Mouse (Mus musculus): ENCODE results near the gene Fhad1. TPM values are rescaled to one million over a fixed set of nuclear protein-coding genes. Genes with fewer than 3 reads are reported as not detected.

The Fhad1 gene
- polyA plus RNA-seq, 1 experiment from 2014 or later = 1.3 TPM

DNA sequence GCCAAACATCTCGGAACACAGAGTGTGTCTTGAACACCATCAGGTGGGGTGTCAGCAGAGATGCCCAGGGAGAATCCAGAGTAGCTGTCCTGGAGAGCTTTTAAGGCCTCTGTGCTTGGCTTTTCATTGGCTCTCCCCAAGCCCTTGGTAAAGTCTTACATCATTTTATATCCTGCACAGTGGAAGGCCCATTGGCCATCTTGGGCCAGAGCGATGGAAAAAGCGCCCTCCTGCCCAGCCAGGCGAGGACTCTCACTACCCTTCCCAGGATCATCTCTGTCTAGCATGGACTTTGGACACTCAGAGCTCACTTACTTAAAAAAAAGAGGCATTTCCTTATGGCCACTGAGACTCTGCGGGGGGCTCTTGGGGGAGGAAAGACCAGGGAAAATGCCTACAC lies 58.0 kb downstream of the Fhad1 start:
- no peak overlapping the region for H3K27ac ChIP-seq (ENCODE audit: low read depth, low read length)
- H3K36me3 ChIP-seq (ENCODE audit: control insufficient read depth, insufficient read depth, low read length) = no peaks in the 10 kb centered on the region
- ATAC-seq (no peak), DNase-seq (ENCODE audit: low spot score) (no peak)
- H3K9ac ChIP-seq (ENCODE audit: low read length) = no peak overlapping the region
- H3K4me3 ChIP-seq (ENCODE audit: low read depth, low read length) = no peak overlapping the region
- no peaks in the 10 kb centered on the region; the same call in 1 of the 2 replicates for H3K9me3 ChIP-seq (replicated peaks; ENCODE audit: control insufficient read depth, low read length)
- no peaks in the 10 kb centered on the region for H3K27me3 ChIP-seq (replicated peaks; ENCODE audit: control insufficient read depth, insufficient read depth, low read length)
- no peaks in the 10 kb centered on the region; the same call in 1 of the 2 replicates for H3K4me1 ChIP-seq (ENCODE audit: control insufficient read depth, insufficient read depth, low read length)
- WGBS = 90% methylated on average over 5 of the region's 5 CpGs
- H3K4me2 ChIP-seq (ENCODE audit: low read length) = no peak overlapping the region

- Histone ChIP-seq H3K4me1 (ENCODE audit: control insufficient read depth, insufficient read depth, low read length) (no peaks in the 10 kb centered on the region; the same call in 1 of the 2 replicates), H3K4me2 (ENCODE audit: low read length) (no peak overlapping the region), H3K4me3 (ENCODE audit: low read depth, low read length) (no peak overlapping the region), H3K9me3 (replicated peaks; ENCODE audit: control insufficient read depth, low read length) (no peaks in the 10 kb centered on the region), H3K27me3 (replicated peaks; ENCODE audit: control insufficient read depth, insufficient read depth, low read length) (no peaks in the 10 kb centered on the region), H3K9ac (ENCODE audit: low read length) (no peak overlapping the region), H3K36me3 (ENCODE audit: control insufficient read depth, insufficient read depth, low read length) (no peaks in the 10 kb centered on the region), H3K27ac (ENCODE audit: low read depth, low read length) (no peak overlapping the region; the same call in 1 of the 2 replicates)
- ATAC-seq = no peak
- DNase-seq (ENCODE audit: low spot score) = peak; percentile 49
- 81% methylated on average over 16 of the region's 16 CpGs for WGBS
These were observed 59.8 kb downstream of the Fhad1 start for GRCm38 (mm10) chr4:141954770-141955720.

- H3K36me3 ChIP-seq (ENCODE audit: control insufficient read depth, insufficient read depth, low read length) = no peaks in the 10 kb centered on the region
- no peak overlapping the region for H3K4me3 ChIP-seq (ENCODE audit: low read depth, low read length)
- 64% methylated on average over 6 of the region's 6 CpGs for WGBS
- no peak overlapping the region for H3K9ac ChIP-seq (ENCODE audit: low read length)
- DNase-seq (ENCODE audit: low spot score) = no peak
- no peak for ATAC-seq
- no peaks in the 10 kb centered on the region for H3K27me3 ChIP-seq (replicated peaks; ENCODE audit: control insufficient read depth, insufficient read depth, low read length)
- no peaks in the 10 kb centered on the region for H3K9me3 ChIP-seq (replicated peaks; ENCODE audit: control insufficient read depth, low read length)
- H3K4me2 ChIP-seq (ENCODE audit: low read length) = no peak overlapping the region
- H3K27ac ChIP-seq (ENCODE audit: low read depth, low read length) = no peak overlapping the region
- H3K4me1 ChIP-seq (ENCODE audit: control insufficient read depth, insufficient read depth, low read length) = no peaks in the 10 kb centered on the region; the same call in 1 of the 2 replicates
These were observed 61.0 kb downstream of the Fhad1 start for GRCm38 (mm10) chr4:141953859-141954258.

- no peaks in the 10 kb centered on the region for H3K27me3 ChIP-seq (replicated peaks; ENCODE audit: control insufficient read depth, insufficient read depth, low read length)
- 76% methylated on average over 9 of the region's 9 CpGs for WGBS
- no peak overlapping the region for H3K27ac ChIP-seq (ENCODE audit: low read depth, low read length)
- no peak overlapping the region for H3K9ac ChIP-seq (ENCODE audit: low read length)
- H3K4me2 ChIP-seq (ENCODE audit: low read length) = no peak overlapping the region
- DNase-seq (ENCODE audit: low spot score) (no peak), ATAC-seq (no peak)
- H3K9me3 ChIP-seq (replicated peaks; ENCODE audit: control insufficient read depth, low read length) = no peaks in the 10 kb centered on the region
- H3K4me3 ChIP-seq (ENCODE audit: low read depth, low read length) = no peak overlapping the region
- no peaks in the 10 kb centered on the region for H3K36me3 ChIP-seq (ENCODE audit: control insufficient read depth, insufficient read depth, low read length)
- H3K4me1 ChIP-seq (ENCODE audit: control insufficient read depth, insufficient read depth, low read length) = no peaks in the 10 kb centered on the region; the same call in 1 of the 2 replicates
These were observed 61.6 kb downstream of the Fhad1 start for GRCm38 (mm10) chr4:141953291-141953690.

- WGBS = 69% methylated on average over 5 of the region's 5 CpGs
These were observed 62.1 kb downstream of the Fhad1 start for GRCm38 (mm10) chr4:141952824-141953223.

DNA sequence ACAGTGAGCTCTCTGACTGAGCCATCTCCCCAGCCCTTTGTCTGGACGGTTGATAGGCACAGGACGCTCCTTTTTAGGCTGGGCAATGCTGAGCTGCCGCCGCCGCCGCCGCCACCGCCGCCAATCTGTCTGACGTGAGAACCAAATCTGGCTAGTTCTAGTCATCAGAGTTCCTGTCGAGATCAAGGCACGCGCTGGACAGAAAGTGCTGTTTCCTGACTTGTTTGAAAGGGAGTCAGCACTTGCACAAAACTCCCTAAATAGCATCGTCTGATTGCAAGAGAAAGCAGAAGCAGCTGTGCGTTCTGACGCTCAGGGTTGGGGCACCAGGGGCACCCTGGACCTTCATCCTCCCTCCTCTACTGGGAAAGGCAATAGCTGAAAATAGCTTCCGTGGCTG lies 62.8 kb downstream of the Fhad1 start:
- Histone ChIP-seq H3K9me3 (replicated peaks; ENCODE audit: control insufficient read depth, low read length) (no peaks in the 10 kb centered on the region), H3K9ac (ENCODE audit: low read length) (no peak overlapping the region), H3K36me3 (ENCODE audit: control insufficient read depth, insufficient read depth, low read length) (no peaks in the 10 kb centered on the region), H3K27me3 (replicated peaks; ENCODE audit: control insufficient read depth, insufficient read depth, low read length) (no peaks in the 10 kb centered on the region), H3K4me3 (ENCODE audit: low read depth, low read length) (no peak overlapping the region), H3K4me1 (ENCODE audit: control insufficient read depth, insufficient read depth, low read length) (no peaks in the 10 kb centered on the region), H3K4me2 (ENCODE audit: low read length) (no peak overlapping the region), H3K27ac (ENCODE audit: low read depth, low read length) (no peak overlapping the region)
- DNase-seq (ENCODE audit: low spot score) = no peak
- no peak for ATAC-seq
- WGBS = 71% methylated on average over 17 of the region's 17 CpGs

More at GRCm38 (mm10) chr4:141952824-141953223, 62.1 kb downstream of the Fhad1 start:
- H3K36me3 ChIP-seq (ENCODE audit: control insufficient read depth, insufficient read depth, low read length) = no peaks in the 10 kb centered on the region
- DNase-seq (ENCODE audit: low spot score) (no peak), ATAC-seq (no peak)
- H3K9ac ChIP-seq (ENCODE audit: low read length) = no peak overlapping the region
- no peaks in the 10 kb centered on the region; the same call in 1 of the 2 replicates for H3K4me1 ChIP-seq (ENCODE audit: control insufficient read depth, insufficient read depth, low read length)
- no peak overlapping the region for H3K4me2 ChIP-seq (ENCODE audit: low read length)
- H3K4me3 ChIP-seq (ENCODE audit: low read depth, low read length) = no peak overlapping the region
- no peaks in the 10 kb centered on the region for H3K27me3 ChIP-seq (replicated peaks; ENCODE audit: control insufficient read depth, insufficient read depth, low read length)
- H3K9me3 ChIP-seq (replicated peaks; ENCODE audit: control insufficient read depth, low read length) = no peaks in the 10 kb centered on the region
- H3K27ac ChIP-seq (ENCODE audit: low read depth, low read length) = no peak overlapping the region

DNA sequence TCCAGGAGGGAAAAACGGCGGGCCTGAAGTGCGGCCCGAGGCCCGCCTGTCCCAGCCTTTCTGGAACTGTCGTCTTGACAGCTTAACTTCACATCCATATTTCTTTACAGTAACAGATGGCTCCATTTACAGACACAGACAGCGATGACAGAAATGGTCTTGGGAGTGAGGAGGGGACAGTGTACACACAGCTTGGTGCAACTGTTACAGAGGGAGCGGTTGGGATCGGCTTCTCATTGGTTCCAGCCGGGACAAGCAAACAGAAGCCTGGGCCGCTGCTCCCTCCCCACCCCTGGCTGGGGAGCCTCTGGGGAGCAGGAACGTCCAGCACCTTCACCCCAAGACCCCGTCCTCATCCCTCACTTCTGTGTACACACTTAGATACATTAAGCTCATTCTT lies 65.4 kb downstream of the Fhad1 start:
- Histone ChIP-seq H3K9me3 (replicated peaks; ENCODE audit: control insufficient read depth, low read length) (no peaks in the 10 kb centered on the region), H3K9ac (ENCODE audit: low read length) (no peak overlapping the region), H3K4me1 (ENCODE audit: control insufficient read depth, insufficient read depth, low read length) (no peaks in the 10 kb centered on the region), H3K4me3 (ENCODE audit: low read depth, low read length) (no peak overlapping the region), H3K27me3 (replicated peaks; ENCODE audit: control insufficient read depth, insufficient read depth, low read length) (no peaks in the 10 kb centered on the region), H3K27ac (ENCODE audit: low read depth, low read length) (no peak overlapping the region), H3K4me2 (ENCODE audit: low read length) (no peak overlapping the region), H3K36me3 (ENCODE audit: control insufficient read depth, insufficient read depth, low read length) (no peaks in the 10 kb centered on the region)
- ATAC-seq (peak; percentile 74; the same call in 1 of the 2 replicates), DNase-seq (ENCODE audit: low spot score) (peak; percentile 61)
- WGBS = 67% methylated on average over 13 of the region's 13 CpGs

DNA sequence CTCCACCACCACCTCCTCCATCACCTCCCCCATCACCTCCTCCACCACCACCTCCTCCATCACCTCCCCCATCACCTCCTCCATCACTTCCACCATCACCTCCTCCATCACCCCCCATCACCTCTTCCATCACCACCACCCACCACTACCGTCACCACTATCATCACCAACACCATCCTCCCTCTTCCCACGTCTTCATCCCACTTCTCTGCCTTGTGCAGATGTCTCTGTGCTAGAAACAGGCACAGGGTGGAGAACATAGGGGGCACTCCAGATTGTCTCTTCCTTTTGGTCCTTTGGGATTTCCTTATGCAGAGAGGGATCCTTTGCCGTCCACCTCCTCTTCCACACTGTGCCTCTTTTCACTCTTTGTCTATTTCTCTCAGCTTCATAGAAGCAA lies 66.1 kb downstream of the Fhad1 start:
- H3K9me3 ChIP-seq (replicated peaks; ENCODE audit: control insufficient read depth, low read length) = no peaks in the 10 kb centered on the region
- no peak for DNase-seq (ENCODE audit: low spot score)
- ATAC-seq = no peak
- no peak overlapping the region for H3K9ac ChIP-seq (ENCODE audit: low read length)
- H3K27me3 ChIP-seq (replicated peaks; ENCODE audit: control insufficient read depth, insufficient read depth, low read length) = no peaks in the 10 kb centered on the region
- H3K4me3 ChIP-seq (ENCODE audit: low read depth, low read length) = no peak overlapping the region
- WGBS = 86% methylated on average over 3 of the region's 3 CpGs
- H3K36me3 ChIP-seq (ENCODE audit: control insufficient read depth, insufficient read depth, low read length) = no peaks in the 10 kb centered on the region
- H3K4me1 ChIP-seq (ENCODE audit: control insufficient read depth, insufficient read depth, low read length) = no peaks in the 10 kb centered on the region
- no peak overlapping the region for H3K27ac ChIP-seq (ENCODE audit: low read depth, low read length)
- H3K4me2 ChIP-seq (ENCODE audit: low read length) = no peak overlapping the region

DNA sequence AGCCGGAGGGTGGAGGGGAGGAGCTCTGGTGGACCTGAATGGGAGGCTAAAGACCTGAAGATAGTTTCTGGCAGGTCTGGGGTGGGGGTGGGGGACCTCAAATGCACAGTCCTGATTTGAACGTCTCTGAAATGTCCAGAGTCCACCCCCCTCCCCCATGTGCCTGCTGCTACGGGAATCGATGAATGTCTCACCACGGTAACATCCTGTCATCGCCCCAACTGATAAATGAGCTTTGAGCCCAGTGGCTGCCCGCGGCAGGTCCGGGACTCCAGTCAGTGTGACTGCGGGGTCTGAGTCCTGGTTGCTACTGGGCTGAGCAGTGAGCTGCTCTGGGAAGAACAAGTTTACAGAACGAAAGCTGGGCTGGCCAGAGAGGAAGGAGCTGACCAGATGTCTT lies 72.5 kb downstream of the Fhad1 start:
- DNase-seq (ENCODE audit: low spot score) (no peak), ATAC-seq (no peak)
- 85% methylated on average over 11 of the region's 11 CpGs for WGBS
- H3K9me3 ChIP-seq (replicated peaks; ENCODE audit: control insufficient read depth, low read length) = no peaks in the 10 kb centered on the region
- no peak overlapping the region for H3K4me2 ChIP-seq (ENCODE audit: low read length)
- no peak overlapping the region for H3K27ac ChIP-seq (ENCODE audit: low read depth, low read length)
- H3K9ac ChIP-seq (ENCODE audit: low read length) = no peak overlapping the region
- H3K4me1 ChIP-seq (ENCODE audit: control insufficient read depth, insufficient read depth, low read length) = no peaks in the 10 kb centered on the region
- no peak overlapping the region for H3K4me3 ChIP-seq (ENCODE audit: low read depth, low read length)
- no peaks in the 10 kb centered on the region for H3K27me3 ChIP-seq (replicated peaks; ENCODE audit: control insufficient read depth, insufficient read depth, low read length)
- no peaks in the 10 kb centered on the region for H3K36me3 ChIP-seq (ENCODE audit: control insufficient read depth, insufficient read depth, low read length)
